Comparison of ENCODE assay signal across 15 mouse cellular contexts in the genomic region with DNA sequence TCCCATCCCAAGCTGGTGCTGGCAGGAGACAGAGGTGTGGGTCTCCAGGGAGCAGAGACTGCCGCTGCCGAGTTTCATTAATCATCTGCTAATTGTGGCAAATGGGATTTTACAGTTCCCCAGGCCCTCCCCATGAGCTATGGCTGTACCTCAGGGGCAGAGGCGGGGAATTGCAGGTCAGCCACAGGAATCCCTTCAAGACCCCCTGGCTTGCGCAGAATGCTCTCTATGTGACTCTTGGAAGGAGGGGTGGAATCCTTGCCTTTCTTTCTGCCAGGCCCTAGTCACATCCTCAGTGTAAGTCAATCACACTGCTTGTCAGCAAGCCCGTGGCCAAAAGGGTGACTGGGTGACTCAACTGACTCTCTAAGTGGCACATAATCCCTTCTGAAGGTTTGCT.
"Had no signal": no experiment of that assay in that cellular context is flagged by ENCODE, and none has a peak within 500 bp of the region (broad histone marks: within the 10 kb centered on the region; RNA-seq: fewer than 3 reads in every experiment).

No protein-coding gene starts in this region.

- H3K4me1 ChIP-seq: limb, embryonic 15.5 days had no signal

- H3K36me3 ChIP-seq: limb, embryonic 15.5 days; liver, embryonic 12.5 days; neural tube, embryonic 15.5 days had no signal

- DNase-seq: kidney, postnatal 36 days; layer of hippocampus, adult 9-11 months; layer of hippocampus, postnatal 36 days; lung, embryonic 14.5 days; lung, postnatal 10 days; lung, postnatal 4 days; right cerebral cortex, adult 18-20 months; right cerebral cortex, postnatal 25 days had no signal

- H3K9me3 ChIP-seq: limb, embryonic 15.5 days; liver, embryonic 12.5 days; neural tube, embryonic 15.5 days had no signal

- H3K4me2 ChIP-seq: limb, embryonic 15.5 days; liver, embryonic 12.5 days; lung, embryonic 14.5 days; midbrain, embryonic 11.5 days; neural tube, embryonic 15.5 days had no signal

- H3K4me3 ChIP-seq: limb, embryonic 15.5 days; liver, embryonic 12.5 days; myocyte; neural tube, embryonic 15.5 days had no signal

- H3K27me3 ChIP-seq: neural tube, embryonic 15.5 days had no signal

- H3K27ac ChIP-seq: kidney, postnatal 0 days; limb, embryonic 15.5 days; liver, embryonic 12.5 days; neural tube, embryonic 15.5 days; stomach, postnatal 0 days had no signal

- ATAC-seq: liver, embryonic 12.5 days had no signal

- H3K9ac ChIP-seq: limb, embryonic 15.5 days; liver, embryonic 12.5 days; lung, embryonic 14.5 days; neural tube, embryonic 15.5 days had no signal
